Mouse (Mus musculus) midbrain, postnatal 0 days (tissue): ENCODE data around the gene Irf8. TPM values are rescaled to one million over a fixed set of nuclear protein-coding genes. Genes with fewer than 3 reads are reported as not detected.

Source experiments
- ATAC-seq: fragments of 200-750 bp; cut with Nextera tagmentation; 2 replicates; pipeline ENCODE4 v1.8.0; 2017; ENCODE audit warnings: moderate number of reproducible peaks, mild to moderate bottlenecking, moderate TSS enrichment, moderate library complexity; ENCODE audit not compliant: low FRiP score
- DNase-seq: peaks from one replicate; pipeline ENCODE4 v3.0.0-alpha.2; 2015; ENCODE audit warnings: low spot score
- H3K27ac ChIP-seq: fragments of 300-500 bp; sonication (generic); 2 replicates; pipeline ENCODE4 v1.5.1; 2014; ENCODE audit warnings: low read depth, mild to moderate bottlenecking, low read length, mixed read lengths
- H3K27me3 ChIP-seq: fragments of 300-500 bp; sonication (generic); 2 replicates; pipeline ENCODE4 v1.6.1; 2014; ENCODE audit warnings: low read length, control low read depth, mixed read lengths; ENCODE audit not compliant: insufficient read depth
- H3K36me3 ChIP-seq: fragments of 300-500 bp; sonication (generic); 2 replicates; pipeline ENCODE4 v1.6.1; 2014; ENCODE audit warnings: low read length, control low read depth, mixed read lengths; ENCODE audit not compliant: insufficient read depth
- H3K4me1 ChIP-seq: fragments of 300-500 bp; sonication (generic); 2 replicates; pipeline ENCODE4 v1.6.1; 2014; ENCODE audit warnings: mild to moderate bottlenecking, control low read depth, antibody characterized with exemption, low read length, mixed read lengths; ENCODE audit not compliant: insufficient read depth
- H3K4me2 ChIP-seq: fragments of 300-500 bp; sonication (generic); 2 replicates; pipeline ENCODE4 v1.6.1; 2014; ENCODE audit warnings: low read depth, mild to moderate bottlenecking, low read length, mixed read lengths; ENCODE audit not compliant: poor library complexity, severe bottlenecking
- H3K4me3 ChIP-seq: fragments of 300-500 bp; sonication (generic); 2 replicates; pipeline ENCODE4 v1.5.1; 2014; ENCODE audit warnings: low read depth, mild to moderate bottlenecking, low read length, moderate library complexity
- H3K9ac ChIP-seq: fragments of 300-500 bp; sonication (generic); replicated peaks from 2 replicates; pipeline ENCODE4 v1.6.1; 2014; ENCODE audit warnings: mild to moderate bottlenecking, low read length, moderate library complexity, mixed read lengths; ENCODE audit not compliant: poor library complexity, severe bottlenecking
- H3K9me3 ChIP-seq: fragments of 300-500 bp; sonication (generic); 2 replicates; pipeline ENCODE4 v1.6.1; 2016; ENCODE audit warnings: low read length, control low read depth
- CTCF ChIP-seq: IDR thresholded peaks from 2 replicates; pipeline ENCODE4 v1.5.1; 2016; ENCODE audit warnings: antibody characterized with exemption, mild to moderate bottlenecking
- WGBS: fragments of 180-500 bp; shearing (Covaris S2); extraction: QIAGEN DNeasy Blood & Tissue Kit; methylation state at CpG from one replicate; pipeline ENCODE4 v1.1.7; 2014; 5-methylcytosine and 5-hydroxymethylcytosine counted together
- polyA plus RNA-seq: library from polyadenylated mRNA; unstranded; fragments of >200 nt; fragmentation: Nextera tagmentation; extraction: Ambion mirVana; gene quantifications from 2 replicates; pipeline ENCODE4 v1.2.1, GENCODE M21; 2015
- total RNA-seq: library from RNA; depleted of rRNA; stranded (reverse); fragments of >200 nt; gene quantifications from 2 replicates; pipeline ENCODE4 v1.2.3, GENCODE M21; 2014

Gene Irf8
- total and polyA plus RNA-seq, 2 experiments from 2014 or later = 3.2 to 5.0 TPM

- no peak for DNase-seq
- ATAC-seq = no peak
- Histone ChIP-seq H3K9ac (no peak overlapping the region), H3K36me3 (no peaks in the 10 kb centered on the region), H3K4me2 (no peak overlapping the region), H3K27ac (no peak overlapping the region), H3K27me3 (no peaks in the 10 kb centered on the region; the same call in 1 of the 2 replicates), H3K4me3 (no peak overlapping the region), H3K9me3 (no peaks in the 10 kb centered on the region), H3K4me1 (no peaks in the 10 kb centered on the region)
- 42% methylated on average over 4 of the region's 4 CpGs for WGBS
- no peak for TF ChIP-seq CTCF
Observed at GRCm38 (mm10) chr8:120758005-120758404, 21.8 kb downstream of the Irf8 start.

- no peak overlapping the region for H3K4me2 ChIP-seq
- DNase-seq (no peak), ATAC-seq (no peak)
- H3K9me3 ChIP-seq = no peaks in the 10 kb centered on the region
- 92% methylated on average over 6 of the region's 6 CpGs for WGBS
- no peaks in the 10 kb centered on the region; the same call in 1 of the 2 replicates for H3K27me3 ChIP-seq
- no peaks in the 10 kb centered on the region for H3K36me3 ChIP-seq
- H3K27ac ChIP-seq = no peak overlapping the region
- H3K9ac ChIP-seq = no peak overlapping the region
- no peaks in the 10 kb centered on the region for H3K4me1 ChIP-seq
- no peak overlapping the region for H3K4me3 ChIP-seq
- no peak for TF ChIP-seq CTCF
Observed at GRCm38 (mm10) chr8:120759847-120760246, 23.7 kb downstream of the Irf8 start.

GRCm38 (mm10) chr8:120760341-120761215 lies 24.4 kb downstream of the Irf8 start:
- no peak for ATAC-seq
- Histone ChIP-seq H3K4me1 (no peaks in the 10 kb centered on the region), H3K9me3 (no peaks in the 10 kb centered on the region), H3K4me2 (no peak overlapping the region), H3K9ac (no peak overlapping the region), H3K27me3 (no peaks in the 10 kb centered on the region; the same call in 1 of the 2 replicates), H3K27ac (no peak overlapping the region), H3K4me3 (no peak overlapping the region), H3K36me3 (no peaks in the 10 kb centered on the region)
- no peak for DNase-seq
- no peak for TF ChIP-seq CTCF
- WGBS = 87% methylated on average over 19 of the region's 19 CpGs

GRCm38 (mm10) chr8:120763267-120763666 lies 27.1 kb downstream of the Irf8 start:
- no peak overlapping the region for H3K4me3 ChIP-seq
- ATAC-seq (no peak), DNase-seq (no peak)
- 79% methylated on average over 5 of the region's 5 CpGs for WGBS
- H3K4me1 ChIP-seq = no peaks in the 10 kb centered on the region
- no peak overlapping the region for H3K9ac ChIP-seq
- no peaks in the 10 kb centered on the region for H3K9me3 ChIP-seq
- no peak overlapping the region for H3K4me2 ChIP-seq
- no peaks in the 10 kb centered on the region for H3K36me3 ChIP-seq
- TF ChIP-seq CTCF = no peak
- no peak overlapping the region for H3K27ac ChIP-seq
- no peaks in the 10 kb centered on the region; the same call in 1 of the 2 replicates for H3K27me3 ChIP-seq

- Histone ChIP-seq H3K9ac (no peak overlapping the region), H3K27ac (no peak overlapping the region), H3K4me3 (no peak overlapping the region), H3K4me1 (no peaks in the 10 kb centered on the region), H3K9me3 (no peaks in the 10 kb centered on the region), H3K36me3 (no peaks in the 10 kb centered on the region), H3K27me3 (no peaks in the 10 kb centered on the region; the same call in 1 of the 2 replicates), H3K4me2 (no peak overlapping the region)
- no peak for DNase-seq
- ATAC-seq = no peak
- TF ChIP-seq CTCF = no peak
Observed at GRCm38 (mm10) chr8:120764638-120765037, 28.5 kb downstream of the Irf8 start.

GRCm38 (mm10) chr8:120766622-120767021 lies 30.5 kb downstream of the Irf8 start:
- no peak for ATAC-seq
- no peaks in the 10 kb centered on the region for H3K9me3 ChIP-seq

More at GRCm38 (mm10) chr8:120766622-120767021, 30.5 kb downstream of the Irf8 start:
- no peak overlapping the region for H3K4me2 ChIP-seq
- no peak overlapping the region for H3K27ac ChIP-seq
- no peaks in the 10 kb centered on the region for H3K4me1 ChIP-seq
- no peak overlapping the region for H3K4me3 ChIP-seq
- no peaks in the 10 kb centered on the region; the same call in 1 of the 2 replicates for H3K27me3 ChIP-seq
- WGBS = 15% methylated on average over 3 of the region's 3 CpGs
- TF ChIP-seq CTCF = no peak
- no peaks in the 10 kb centered on the region for H3K36me3 ChIP-seq
- no peak for DNase-seq
- H3K9ac ChIP-seq = no peak overlapping the region
